Mouse (Mus musculus): ENCODE results near the gene Elane.

Elane gene

GRCm38 (mm10) chr10:79914948-79915596 is 29.0 kb downstream of the Elane start:
- no peak for DNase-seq (ENCODE audit: low read depth, low spot score)

DNA sequence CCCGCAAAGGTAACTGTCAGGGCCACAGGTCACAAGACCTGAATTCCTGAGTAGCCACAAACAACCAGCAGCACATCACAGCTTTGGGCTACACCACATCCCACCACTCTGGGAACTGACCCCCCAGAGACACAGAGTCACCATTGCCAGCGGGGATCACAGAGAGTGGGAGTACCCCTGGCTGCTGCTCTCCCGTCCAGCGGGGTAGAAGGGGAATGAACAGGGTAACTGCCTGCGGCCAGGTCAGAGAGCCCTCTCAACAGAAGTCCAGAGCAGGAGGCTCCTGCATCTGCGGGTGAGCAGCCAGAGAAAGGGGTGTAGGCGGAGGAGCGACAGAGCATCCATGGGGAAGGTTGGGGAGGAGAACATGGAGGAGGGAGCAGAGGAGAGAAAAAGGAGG is 30.0 kb downstream of the Elane start:
- DNase-seq (ENCODE audit: low read depth, low spot score), result no peak

DNA sequence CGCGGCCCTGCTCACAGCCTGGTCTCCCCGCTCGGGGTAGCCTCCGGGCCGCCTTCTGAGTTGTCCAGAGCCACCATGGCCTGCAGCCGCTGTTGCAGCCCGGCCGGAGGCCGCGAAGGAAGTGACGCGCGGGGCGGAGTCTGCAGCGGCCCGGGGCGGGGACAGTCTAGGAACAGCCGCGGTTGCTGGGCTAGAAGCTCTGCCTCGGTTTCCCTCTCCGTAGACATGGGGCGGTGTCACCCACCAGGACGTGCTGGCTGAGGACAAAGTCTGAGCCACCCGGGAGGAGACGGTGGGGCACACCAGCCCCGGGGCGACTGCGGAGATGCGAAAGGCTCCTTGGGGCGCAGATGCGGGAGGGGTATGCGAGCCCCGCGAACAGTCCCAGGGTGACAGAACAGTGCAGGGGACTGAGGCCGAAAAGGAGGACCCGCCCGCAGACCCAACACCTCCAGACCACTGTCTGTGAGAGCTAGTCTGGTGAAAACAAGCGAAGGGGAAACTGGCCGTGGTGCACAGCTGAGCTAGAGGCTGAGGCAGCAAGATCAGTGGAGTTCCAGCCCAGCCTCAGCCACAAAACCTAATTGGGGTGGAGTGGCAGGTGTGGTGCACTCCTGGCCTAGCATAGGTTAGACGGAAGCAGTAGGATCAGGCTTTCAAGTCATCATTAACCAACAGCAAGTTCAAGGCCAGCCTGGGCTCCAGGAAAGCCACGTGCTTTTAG is 30.9 kb downstream of the Elane start, which contains the start of gene Kiss1r:
Gene Kiss1r (plus strand): TSS at position 164 of the 724 bp plus-strand sequence.
- no peak for DNase-seq (ENCODE audit: low read depth, low spot score)

- DNase-seq (ENCODE audit: low read depth, low spot score), result no peak
These were observed 31.6 kb downstream of the Elane start for GRCm38 (mm10) chr10:79917532-79918100.

DNA sequence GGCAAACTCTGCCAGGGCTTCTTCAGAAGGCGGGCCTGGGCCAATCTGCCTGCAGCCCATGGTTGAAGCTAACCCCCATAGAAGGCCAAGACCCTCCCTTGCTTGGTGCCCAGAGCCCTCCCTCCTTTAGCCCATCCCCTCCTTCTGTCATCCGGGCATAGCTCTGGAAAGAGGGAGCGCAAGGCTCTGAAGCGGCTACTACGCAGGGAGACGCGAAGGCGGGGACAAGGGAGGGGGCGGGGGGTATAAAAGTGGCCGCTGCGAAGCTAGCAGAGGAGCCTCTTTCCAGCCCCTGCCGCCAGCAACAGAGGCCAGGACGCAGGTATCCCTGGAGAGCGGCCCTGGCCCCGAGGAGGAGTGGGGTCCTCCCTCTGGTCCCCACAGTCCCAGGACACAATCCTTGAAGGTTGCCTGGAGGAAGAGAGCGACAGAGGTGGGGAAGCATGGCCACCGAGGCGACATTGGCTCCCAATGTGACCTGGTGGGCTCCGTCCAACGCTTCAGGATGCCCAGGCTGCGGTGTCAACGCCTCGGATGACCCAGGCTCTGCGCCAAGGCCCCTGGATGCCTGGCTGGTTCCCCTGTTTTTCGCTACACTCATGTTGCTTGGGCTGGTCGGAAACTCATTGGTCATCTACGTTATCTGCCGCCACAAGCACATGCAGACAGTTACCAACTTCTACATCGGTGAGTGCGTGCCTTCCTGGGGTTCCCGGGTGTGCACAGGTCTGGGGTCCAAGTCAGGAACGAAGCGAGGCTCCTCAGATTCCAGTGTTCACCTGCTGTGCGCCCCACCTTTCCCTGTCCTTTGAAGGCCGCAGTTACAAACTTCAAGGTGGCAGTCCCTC is 32.4 kb downstream of the Elane start:
- DNase-seq (ENCODE audit: low read depth, low spot score), result no peak

GRCm38 (mm10) chr10:79919251-79919849 is 33.3 kb downstream of the Elane start:
- DNase-seq (ENCODE audit: low read depth, low spot score), result no peak

DNA sequence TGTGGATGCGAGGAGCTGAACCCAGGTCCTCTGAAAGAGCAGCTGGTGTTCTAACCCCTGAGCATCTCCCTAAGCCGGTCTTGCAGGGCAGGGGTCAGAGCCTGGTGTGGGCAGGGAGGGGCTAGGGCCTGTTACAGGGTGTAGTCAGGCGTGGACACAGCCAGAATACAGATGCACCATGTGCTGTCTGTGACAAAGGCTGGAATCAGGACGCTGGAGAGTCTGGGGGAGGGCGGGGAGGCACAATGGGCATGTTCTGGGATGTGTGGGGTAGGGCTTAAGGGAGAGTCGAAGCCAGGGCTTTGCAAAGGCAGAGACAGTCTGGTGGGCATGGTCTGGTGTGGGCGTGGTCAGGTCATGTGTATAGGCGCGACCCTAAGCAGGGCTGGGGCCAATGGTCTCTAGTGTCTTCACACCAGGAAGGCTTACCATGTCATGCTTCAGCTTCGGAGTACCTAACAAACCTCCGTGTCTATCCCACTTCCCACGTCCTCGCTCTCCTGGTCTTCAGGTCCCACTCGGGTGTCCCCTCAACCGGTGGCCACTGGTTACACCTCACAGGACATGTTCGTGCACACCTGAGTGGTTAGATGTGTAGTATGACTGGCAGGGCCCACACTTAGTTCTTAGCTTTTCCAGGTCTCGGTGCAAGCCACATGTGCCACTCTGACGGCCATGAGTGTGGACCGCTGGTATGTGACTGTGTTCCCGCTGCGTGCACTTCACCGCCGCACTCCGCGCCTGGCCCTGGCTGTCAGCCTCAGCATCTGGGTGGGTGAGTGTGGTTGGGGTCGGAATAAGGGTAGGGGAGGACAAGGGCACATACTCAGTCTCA is 34.2 kb downstream of the Elane start:
- no peak for DNase-seq (ENCODE audit: low read depth, low spot score)

GRCm38 (mm10) chr10:79920958-79921535 is 35.0 kb downstream of the Elane start, which contains the start of gene R3hdm4:
Gene R3hdm4 (minus strand): TSS chr10:79921208.
- no peak for DNase-seq (ENCODE audit: low read depth, low spot score)

DNA sequence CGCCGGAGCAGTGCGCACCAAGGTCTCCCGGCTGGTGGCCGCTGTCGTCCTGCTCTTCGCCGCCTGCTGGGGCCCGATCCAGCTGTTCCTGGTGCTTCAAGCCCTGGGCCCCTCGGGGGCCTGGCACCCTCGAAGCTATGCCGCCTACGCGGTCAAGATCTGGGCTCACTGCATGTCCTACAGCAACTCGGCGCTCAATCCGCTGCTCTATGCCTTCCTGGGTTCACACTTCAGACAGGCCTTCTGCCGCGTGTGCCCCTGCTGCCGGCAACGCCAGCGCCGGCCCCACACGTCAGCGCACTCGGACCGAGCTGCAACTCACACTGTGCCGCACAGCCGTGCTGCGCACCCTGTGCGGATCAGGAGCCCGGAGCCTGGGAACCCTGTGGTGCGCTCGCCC is 35.5 kb downstream of the Elane start:
- no peak for DNase-seq (ENCODE audit: low read depth, low spot score)

- DNase-seq (ENCODE audit: low read depth, low spot score), result peak; percentile 79
These were observed 39.1 kb downstream of the Elane start for GRCm38 (mm10) chr10:79924998-79925784.

- no peak for DNase-seq (ENCODE audit: low read depth, low spot score)
These were observed 39.9 kb downstream of the Elane start for GRCm38 (mm10) chr10:79925785-79926490.

- peak; percentile 80 for DNase-seq (ENCODE audit: low read depth, low spot score)
These were observed 40.7 kb downstream of the Elane start, which contains the start of gene Arid3a for GRCm38 (mm10) chr10:79926491-79927323. Gene Arid3a (plus strand): TSS chr10:79927043.

DNA sequence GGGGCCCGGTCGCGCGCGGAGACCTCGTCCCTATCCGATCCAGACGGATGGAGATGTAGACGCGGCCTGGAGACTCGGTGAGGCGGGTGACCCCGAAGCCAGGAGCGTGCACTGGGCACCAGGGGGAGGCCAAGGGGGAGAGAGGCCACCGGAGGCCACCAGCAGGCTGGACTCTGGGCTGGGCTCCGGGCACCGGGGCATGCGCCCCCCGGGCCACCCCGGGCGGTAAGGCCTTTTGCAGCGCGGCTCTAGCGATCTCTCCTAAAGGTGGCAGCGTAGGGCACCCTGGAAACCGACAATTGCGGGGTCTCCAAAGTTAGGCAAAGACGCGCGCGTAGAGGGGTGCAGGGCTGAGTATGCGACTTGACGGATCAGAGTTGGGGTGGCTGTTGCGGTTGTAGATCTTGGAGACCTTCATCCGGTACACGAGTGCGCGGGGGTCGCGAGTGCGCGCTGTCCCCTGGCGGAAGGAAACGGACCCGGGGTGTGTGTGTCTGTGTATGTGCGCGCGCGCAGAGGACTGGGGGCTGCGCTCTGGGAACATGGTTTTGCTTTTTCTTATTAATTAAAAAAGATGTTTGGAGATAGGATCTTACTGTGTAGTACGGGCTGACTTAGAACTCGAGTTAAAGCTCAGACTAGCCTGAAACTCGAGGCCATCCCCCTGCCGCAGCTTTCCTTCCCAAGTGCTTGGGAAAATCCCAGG is 41.4 kb downstream of the Elane start:
- no peak for DNase-seq (ENCODE audit: low read depth, low spot score)

DNA sequence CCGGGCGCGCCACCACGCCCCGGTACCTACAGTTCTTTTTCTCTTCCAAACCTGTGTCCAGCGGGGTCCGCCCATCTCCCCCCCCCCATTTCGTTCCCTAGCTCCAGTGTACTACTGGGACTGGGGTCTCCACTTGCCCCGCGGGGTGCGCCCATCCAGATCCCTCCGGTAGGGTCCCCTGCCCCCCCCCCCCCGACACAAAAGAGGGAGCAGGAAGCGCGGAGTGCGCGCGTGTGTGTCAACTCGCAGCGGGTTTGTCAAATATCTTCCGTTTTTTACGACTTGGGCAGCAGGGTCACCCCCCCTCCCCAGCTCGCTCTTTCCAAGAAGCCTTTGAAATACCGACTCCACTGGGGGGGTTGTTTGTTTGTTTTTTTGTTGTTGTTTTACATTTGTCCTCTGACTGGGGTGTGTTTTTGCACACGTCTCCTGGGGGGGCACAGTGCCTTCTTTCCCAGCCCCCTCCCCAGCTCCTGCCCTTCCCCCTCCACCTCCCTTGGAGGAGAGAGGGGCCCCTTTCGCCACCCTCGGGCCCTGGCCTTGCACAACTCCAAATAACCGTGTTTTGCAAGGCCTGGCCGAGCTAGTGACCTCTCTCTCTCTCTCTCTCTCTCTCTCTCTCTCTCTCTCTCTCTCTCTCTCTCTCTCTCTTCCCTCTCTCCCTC is 42.1 kb downstream of the Elane start:
- no peak for DNase-seq (ENCODE audit: low read depth, low spot score)

- no peak for DNase-seq (ENCODE audit: low read depth, low spot score)
These were observed 43.1 kb downstream of the Elane start for GRCm38 (mm10) chr10:79928907-79929701.
